Mouse (Mus musculus) liver, embryonic 15.5 days (tissue): ENCODE measurements at regions not wholly inside any gene's neighbourhood (a gene's known extent, or its start where the extent isn't known, plus 50 kb on each side); places are given as distances from the start of the nearest gene placed in this dataset.

ENCODE experiments used
- ATAC-seq: fragments of 200-750 bp; cut with Nextera tagmentation; 2 replicates; pipeline ENCODE4 v1.8.0; 2017; ENCODE audit warnings: moderate number of reproducible peaks, mild to moderate bottlenecking, moderate library complexity; ENCODE audit not compliant: insufficient read depth
- H3K27ac ChIP-seq: fragments of 300-500 bp; sonication (generic); replicated peaks from 2 replicates; pipeline ENCODE4 v1.5.1; 2015; ENCODE audit warnings: mild to moderate bottlenecking, inconsistent platforms
- H3K27me3 ChIP-seq: fragments of 300-500 bp; sonication (generic); 2 replicates; pipeline ENCODE4 v1.6.1; 2015; ENCODE audit warnings: mild to moderate bottlenecking, inconsistent platforms
- H3K36me3 ChIP-seq: fragments of 300-500 bp; sonication (generic); replicated peaks from 2 replicates; pipeline ENCODE4 v1.6.1; 2015; ENCODE audit warnings: moderate library complexity, mild to moderate bottlenecking, inconsistent platforms
- H3K4me1 ChIP-seq: fragments of 300-500 bp; sonication (generic); replicated peaks from 2 replicates; pipeline ENCODE4 v1.6.1; 2015; ENCODE audit warnings: inconsistent platforms
- H3K4me2 ChIP-seq: fragments of 300-500 bp; sonication (generic); 2 replicates; pipeline ENCODE4 v1.6.1; 2015; ENCODE audit warnings: moderate library complexity, mild to moderate bottlenecking, inconsistent platforms
- H3K4me3 ChIP-seq: fragments of 300-500 bp; sonication (generic); replicated peaks from 2 replicates; pipeline ENCODE4 v1.5.1; 2015; ENCODE audit warnings: mild to moderate bottlenecking, inconsistent platforms
- H3K9ac ChIP-seq: fragments of 300-500 bp; sonication (generic); 2 replicates; pipeline ENCODE4 v1.6.1; 2015; ENCODE audit warnings: moderate library complexity, mild to moderate bottlenecking, inconsistent platforms
- H3K9me3 ChIP-seq: fragments of 300-500 bp; sonication (generic); replicated peaks from 2 replicates; pipeline ENCODE4 v1.6.1; 2016; ENCODE audit warnings: inconsistent platforms
- WGBS: fragments of 180-500 bp; shearing (Covaris S2); methylation state at CpG from one replicate; pipeline ENCODE4 v1.1.7; 2015; ENCODE audit warnings: mixed read lengths; ENCODE audit not compliant: insufficient replicate concordance; 5-methylcytosine and 5-hydroxymethylcytosine counted together

GRCm38 (mm10) chr3:143939068-143939709 is 265.8 kb downstream of the Lmo4 start:
- Histone ChIP-seq H3K9ac (no peak overlapping the region), H3K4me3 (no peak overlapping the region), H3K27me3 (no peaks in the 10 kb centered on the region), H3K9me3 (no peaks in the 10 kb centered on the region), H3K4me2 (no peak overlapping the region), H3K4me1 (no peaks in the 10 kb centered on the region), H3K36me3 (no peaks in the 10 kb centered on the region), H3K27ac (no peak overlapping the region)
- ATAC-seq = no peak
- WGBS = 54% methylated on average over 3 of the region's 3 CpGs

- Histone ChIP-seq H3K4me1 (no peaks in the 10 kb centered on the region), H3K4me2 (no peak overlapping the region), H3K9ac (no peak overlapping the region), H3K9me3 (no peaks in the 10 kb centered on the region), H3K27ac (no peak overlapping the region), H3K27me3 (no peaks in the 10 kb centered on the region), H3K4me3 (no peak overlapping the region), H3K36me3 (no peaks in the 10 kb centered on the region)
- no peak for ATAC-seq
- 40% methylated on average over 6 of the region's 6 CpGs for WGBS
Measured at GRCm38 (mm10) chr3:143925322-143925721, 279.7 kb downstream of the Lmo4 start.

GRCm38 (mm10) chr3:143919744-143920143 is 285.3 kb downstream of the Lmo4 start:
- no peaks in the 10 kb centered on the region for H3K27me3 ChIP-seq
- no peaks in the 10 kb centered on the region for H3K36me3 ChIP-seq
- H3K27ac ChIP-seq = no peak overlapping the region
- 59% methylated on average over 1 of the region's 1 CpGs for WGBS
- no peak overlapping the region for H3K4me2 ChIP-seq
- H3K4me1 ChIP-seq = no peaks in the 10 kb centered on the region
- no peak overlapping the region for H3K4me3 ChIP-seq
- no peaks in the 10 kb centered on the region for H3K9me3 ChIP-seq
- ATAC-seq = no peak
- no peak overlapping the region for H3K9ac ChIP-seq

DNA sequence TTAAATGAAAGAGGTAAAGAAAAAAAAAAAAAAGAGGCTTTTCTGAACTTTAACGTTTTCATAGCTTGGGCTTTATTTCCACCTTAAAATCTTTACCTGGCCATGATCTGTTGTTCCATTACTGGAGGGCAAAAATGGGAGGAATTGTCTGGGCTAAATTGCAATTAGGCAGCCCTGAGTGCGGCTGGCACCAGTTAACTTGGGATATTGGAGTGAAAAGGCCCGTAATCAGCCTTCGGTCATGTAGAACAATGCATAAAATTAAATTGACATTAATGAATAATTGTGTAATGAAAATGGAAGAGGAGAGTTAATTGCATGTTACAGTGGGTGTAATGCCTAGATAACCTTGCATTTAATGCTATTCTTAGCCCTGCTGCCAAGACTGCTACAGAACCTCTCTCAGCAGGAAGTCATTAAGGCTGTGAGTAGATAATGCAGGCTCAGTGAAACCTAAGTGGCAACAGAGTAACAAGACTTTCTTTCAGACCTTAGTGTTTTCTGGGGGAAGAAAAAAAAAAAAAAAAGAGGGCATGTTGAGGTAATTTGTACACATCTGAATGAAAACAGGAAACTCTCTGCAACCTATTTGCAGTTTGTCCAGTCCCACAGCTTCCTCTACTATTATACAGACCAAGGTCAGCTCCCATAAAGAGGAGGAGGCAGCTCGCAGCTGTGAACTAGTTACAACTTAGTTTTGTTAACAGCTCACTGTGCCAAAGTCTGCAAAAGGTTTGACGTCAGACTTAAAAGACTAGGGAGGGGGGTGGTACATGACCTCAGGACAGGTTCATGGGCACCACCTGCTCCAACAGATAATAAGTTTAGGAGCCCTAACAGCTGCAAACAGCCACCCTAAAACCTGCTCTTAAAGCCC is 290.4 kb downstream of the Lmo4 start:
- Histone ChIP-seq H3K4me2 (no peak overlapping the region), H3K27ac (no peak overlapping the region), H3K4me3 (no peak overlapping the region), H3K36me3 (no peaks in the 10 kb centered on the region), H3K9ac (no peak overlapping the region), H3K9me3 (no peaks in the 10 kb centered on the region), H3K4me1 (no peaks in the 10 kb centered on the region), H3K27me3 (no peaks in the 10 kb centered on the region)
- no peak for ATAC-seq
- WGBS = 32% methylated on average over 6 of the region's 6 CpGs

DNA sequence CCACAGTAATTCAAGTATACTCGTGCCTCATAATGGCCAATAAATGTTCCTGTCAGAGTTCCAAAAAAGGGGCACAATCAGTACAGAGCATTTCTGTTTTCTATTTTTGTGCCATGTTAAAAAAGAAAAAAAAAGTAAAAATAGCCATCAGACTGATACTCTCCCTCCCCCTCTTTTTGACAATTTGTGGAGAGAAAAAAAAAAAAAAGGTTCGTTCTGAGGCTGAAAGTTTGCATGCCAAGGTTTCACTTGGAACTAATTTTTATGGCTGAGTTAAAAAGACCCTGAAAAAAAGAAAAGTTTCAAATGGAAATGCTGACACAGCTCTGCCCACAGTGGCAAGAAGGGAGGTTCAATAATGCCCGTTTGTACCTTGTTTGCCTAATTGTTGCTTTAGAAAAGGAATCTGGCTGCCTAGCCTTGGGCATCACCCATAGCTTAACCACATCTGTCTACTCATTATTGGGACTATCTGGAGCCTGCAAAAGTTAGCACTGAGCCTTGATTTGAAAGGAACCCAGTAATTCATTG is 291.9 kb downstream of the Lmo4 start:
- H3K4me1 ChIP-seq = no peaks in the 10 kb centered on the region
- H3K27ac ChIP-seq = no peak overlapping the region
- no peak overlapping the region for H3K9ac ChIP-seq
- WGBS = 43% methylated on average over 3 of the region's 3 CpGs
- H3K27me3 ChIP-seq = no peaks in the 10 kb centered on the region
- no peaks in the 10 kb centered on the region for H3K36me3 ChIP-seq
- no peak overlapping the region for H3K4me3 ChIP-seq
- no peak for ATAC-seq
- H3K4me2 ChIP-seq = no peak overlapping the region
- H3K9me3 ChIP-seq = no peaks in the 10 kb centered on the region

- 60% methylated on average over 6 of the region's 6 CpGs for WGBS
Measured at GRCm38 (mm10) chr3:143912433-143912832, 292.6 kb downstream of the Lmo4 start.

DNA sequence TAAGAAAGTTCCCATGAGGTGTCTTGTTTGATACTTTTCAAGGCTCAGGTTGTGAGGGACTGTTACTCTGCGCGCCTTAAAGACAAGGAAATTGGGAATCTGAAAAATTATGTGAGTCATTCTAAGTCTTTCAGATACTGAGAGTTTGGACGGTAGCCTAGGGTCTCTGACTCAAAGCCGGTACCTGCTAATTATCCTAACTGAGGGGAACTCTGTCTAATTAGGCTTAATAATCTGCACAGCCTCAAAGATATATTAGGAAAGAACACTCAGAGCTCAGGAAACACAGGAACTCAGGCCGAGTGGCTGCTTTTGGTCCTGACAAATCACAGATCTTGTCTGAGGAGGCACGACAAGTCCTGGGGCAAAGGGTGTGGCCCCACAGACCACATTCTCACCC is 295.7 kb downstream of the Lmo4 start:
- Histone ChIP-seq H3K4me3 (no peak overlapping the region), H3K4me1 (no peaks in the 10 kb centered on the region), H3K27ac (no peak overlapping the region), H3K27me3 (no peaks in the 10 kb centered on the region), H3K4me2 (no peak overlapping the region), H3K36me3 (no peaks in the 10 kb centered on the region), H3K9ac (no peak overlapping the region), H3K9me3 (no peaks in the 10 kb centered on the region)
- no peak for ATAC-seq
- WGBS = 59% methylated on average over 6 of the region's 6 CpGs

More at GRCm38 (mm10) chr3:143912433-143912832, 292.6 kb downstream of the Lmo4 start:
- H3K4me3 ChIP-seq = no peak overlapping the region
- no peaks in the 10 kb centered on the region for H3K36me3 ChIP-seq
- H3K4me2 ChIP-seq = no peak overlapping the region
- no peak overlapping the region for H3K9ac ChIP-seq
- no peaks in the 10 kb centered on the region for H3K27me3 ChIP-seq
- no peaks in the 10 kb centered on the region for H3K9me3 ChIP-seq
- no peaks in the 10 kb centered on the region for H3K4me1 ChIP-seq
- no peak for ATAC-seq
- H3K27ac ChIP-seq = no peak overlapping the region

DNA sequence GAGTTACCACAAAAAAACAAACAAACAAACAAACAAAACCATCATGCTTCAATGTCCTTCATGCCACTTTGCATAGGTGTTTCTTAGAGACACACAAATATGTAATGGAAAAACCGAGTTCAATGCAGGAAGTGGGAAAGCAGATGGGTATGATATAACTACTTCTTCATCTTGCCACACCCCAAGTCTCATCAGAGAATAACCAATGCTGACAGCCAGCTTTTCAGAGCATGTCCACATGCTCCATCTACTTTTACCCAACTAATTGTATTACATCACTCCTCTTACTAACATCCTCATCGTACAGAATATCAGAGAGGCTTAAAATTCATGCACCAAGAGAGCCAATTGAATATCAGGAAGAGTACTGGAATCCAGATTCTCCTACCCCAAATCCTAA is 301.6 kb downstream of the Lmo4 start:
- Histone ChIP-seq H3K4me2 (no peak overlapping the region), H3K4me3 (no peak overlapping the region), H3K27me3 (no peaks in the 10 kb centered on the region), H3K36me3 (no peaks in the 10 kb centered on the region), H3K27ac (no peak overlapping the region), H3K9me3 (no peaks in the 10 kb centered on the region), H3K9ac (no peak overlapping the region), H3K4me1 (no peaks in the 10 kb centered on the region)
- 40% methylated on average over 2 of the region's 2 CpGs for WGBS
- ATAC-seq = no peak

- Histone ChIP-seq H3K4me1 (no peaks in the 10 kb centered on the region), H3K4me2 (no peak overlapping the region), H3K9ac (no peak overlapping the region), H3K27ac (no peak overlapping the region), H3K27me3 (no peaks in the 10 kb centered on the region), H3K4me3 (no peak overlapping the region), H3K36me3 (no peaks in the 10 kb centered on the region), H3K9me3 (no peaks in the 10 kb centered on the region)
- ATAC-seq = no peak
- WGBS = 55% methylated on average over 2 of the region's 2 CpGs
Measured at GRCm38 (mm10) chr3:143880813-143881212, 324.2 kb downstream of the Lmo4 start.

GRCm38 (mm10) chr3:143873876-143874275 is 331.1 kb downstream of the Lmo4 start:
- no peaks in the 10 kb centered on the region for H3K36me3 ChIP-seq
- no peak for ATAC-seq
- no peaks in the 10 kb centered on the region for H3K4me1 ChIP-seq
- H3K9ac ChIP-seq = no peak overlapping the region
- H3K27ac ChIP-seq = no peak overlapping the region
- H3K4me2 ChIP-seq = no peak overlapping the region
- no peak overlapping the region for H3K4me3 ChIP-seq
- 40% methylated on average over 3 of the region's 3 CpGs for WGBS
- H3K27me3 ChIP-seq = no peaks in the 10 kb centered on the region
- H3K9me3 ChIP-seq = no peaks in the 10 kb centered on the region

- WGBS = 56% methylated on average over 4 of the region's 4 CpGs
- Histone ChIP-seq H3K9me3 (no peaks in the 10 kb centered on the region), H3K27ac (no peak overlapping the region), H3K4me2 (no peak overlapping the region), H3K27me3 (no peaks in the 10 kb centered on the region), H3K4me3 (no peak overlapping the region), H3K9ac (no peak overlapping the region), H3K36me3 (no peaks in the 10 kb centered on the region), H3K4me1 (no peaks in the 10 kb centered on the region)
- no peak for ATAC-seq
Measured at GRCm38 (mm10) chr3:143866521-143866920, 338.5 kb downstream of the Lmo4 start.
